Mouse (Mus musculus) left cerebral cortex, postnatal 36 days (tissue): Measurements from ENCODE around the gene Gdf15. TPM values are rescaled to one million over a fixed set of nuclear protein-coding genes. Genes with fewer than 3 reads are reported as not detected.

Experiments
- DNase-seq, 2 experiments: peaks; one replicate each; pipeline ENCODE4 v3.0.0; 2021 to 2022; ENCODE audit warnings: low spot score in 2 of 2, mixed read lengths in 1 of 2
- intact Hi-C: fragments of 180-260 bp; cut with DNase I; formaldehyde crosslinking; loops from one replicate; pipeline ENCODE4 v1.15.1; 2025
- total RNA-seq, 2 experiments: library from RNA; stranded (reverse); gene quantifications; 2 replicates each; pipeline ENCODE4 v1.2.3; 2021

Gene Gdf15
- total RNA-seq, 2 experiments from 2014 or later = not detected

DNA sequence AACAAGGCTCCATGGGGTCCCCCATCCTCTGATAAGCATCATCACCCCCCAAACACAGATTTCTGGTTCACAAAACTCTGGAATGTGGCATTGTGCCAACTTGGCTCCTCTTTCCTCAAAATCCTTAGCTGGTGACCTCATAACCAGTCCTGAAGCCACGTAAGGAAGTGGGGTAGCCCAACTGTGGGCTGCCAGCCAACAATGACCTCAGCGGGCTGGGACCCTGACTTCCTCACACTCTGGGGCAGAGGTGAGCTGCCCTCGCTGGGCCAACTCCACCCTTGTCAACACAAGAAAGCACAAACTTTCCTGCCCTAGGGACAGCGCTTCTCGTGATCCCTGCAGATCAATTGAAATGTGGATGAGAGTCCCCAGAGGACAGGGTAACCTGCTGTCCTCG, 1.8 kb upstream of the Gdf15 start:
- DNase-seq = no peak
- intact Hi-C loops = no loop called here

- no peak for DNase-seq
- intact Hi-C loops = no loop called here
These were observed 820 bp downstream of the Gdf15 start for GRCm38 (mm10) chr8:70631436-70631835.

GRCm38 (mm10) chr8:70630532-70631381, 1.5 kb downstream of the Gdf15 start:
- intact Hi-C loops = no loop called here
- no peak for DNase-seq

- peak; percentile 91 to 93 for DNase-seq
- intact Hi-C loops = loop anchor here (5.0 kb wide), 1 partner anchor 32 kb away; the partner anchor contains the start of gene Pgpep1
These were observed 2.4 kb downstream of the Gdf15 start for GRCm38 (mm10) chr8:70629574-70630531.

DNA sequence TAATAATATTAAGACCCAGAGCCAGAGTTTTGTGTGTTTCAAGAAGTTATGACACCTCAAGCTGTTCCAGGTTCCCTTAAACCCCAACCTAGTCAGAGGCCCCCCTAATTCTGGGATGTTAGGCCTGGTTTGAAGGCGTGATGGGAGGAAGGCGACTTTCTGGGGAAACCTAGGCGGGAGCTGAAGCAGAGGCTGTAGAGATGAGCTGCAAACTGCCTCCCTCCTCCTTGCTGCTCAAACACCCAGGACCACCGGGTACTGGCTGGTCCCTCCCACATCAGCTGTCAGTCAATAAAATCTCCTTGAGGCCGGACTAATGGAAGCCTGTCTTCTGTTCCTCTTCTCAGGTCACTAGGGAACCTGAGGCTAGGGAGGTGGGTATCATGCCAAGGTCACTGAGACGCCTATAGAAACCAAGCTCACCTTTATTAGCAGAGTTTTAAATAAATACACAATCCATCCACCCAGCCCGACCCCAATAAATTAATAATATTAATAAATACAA, 3.2 kb downstream of the Gdf15 start:
- intact Hi-C loops = loop anchor here (5.0 kb wide), 1 partner anchor 33 kb away; the partner anchor contains the start of gene Pgpep1
- DNase-seq = no peak

DNA sequence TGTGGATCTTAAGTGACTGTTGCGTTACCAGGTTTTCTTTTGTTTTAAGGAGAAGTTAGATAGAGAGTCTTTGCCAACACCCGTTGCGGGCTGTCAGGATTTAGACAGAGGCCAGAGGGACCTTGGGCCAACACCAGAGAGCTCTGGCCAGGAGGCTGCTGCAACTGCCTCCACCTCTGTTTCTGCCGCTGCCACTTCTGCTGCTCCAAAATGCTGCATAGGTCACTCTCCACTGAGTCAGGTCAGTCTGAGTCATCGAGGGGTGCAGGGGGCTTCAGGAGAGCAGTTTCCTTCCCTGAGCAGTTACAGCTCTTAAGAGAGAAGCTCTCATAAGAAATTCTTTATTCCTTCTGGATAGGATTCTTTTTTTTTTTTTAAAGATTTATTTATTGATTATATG, 5.2 kb downstream of the Gdf15 start:
- no peak for DNase-seq
- intact Hi-C loops = loop anchor here (5.0 kb wide), 1 partner anchor 35 kb away; the partner anchor contains the start of gene Pgpep1

DNA sequence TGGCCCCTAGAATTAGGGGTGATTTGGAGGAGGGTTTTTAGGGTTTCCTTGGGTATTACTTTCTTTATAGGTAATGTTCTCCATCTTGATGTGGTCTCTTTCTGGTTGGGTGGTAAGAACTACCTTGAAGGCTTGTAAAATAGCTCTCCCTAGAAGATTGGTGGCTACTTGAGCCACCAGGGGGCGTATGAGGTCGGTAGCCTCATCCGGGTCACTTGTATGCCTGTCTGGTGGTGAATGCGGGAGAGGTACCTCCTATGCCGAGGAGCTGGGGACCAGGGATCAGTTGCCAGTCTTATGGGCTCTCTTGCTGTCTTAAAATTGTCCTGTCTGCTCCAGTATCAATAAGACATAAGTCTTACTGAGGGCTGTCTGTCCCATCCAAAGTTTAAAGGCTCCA, 7.2 kb downstream of the Gdf15 start:
- no peak for DNase-seq
- intact Hi-C loops = loop anchor here (5.0 kb wide), 1 partner anchor 37 kb away; the partner anchor contains the start of gene Pgpep1

DNA sequence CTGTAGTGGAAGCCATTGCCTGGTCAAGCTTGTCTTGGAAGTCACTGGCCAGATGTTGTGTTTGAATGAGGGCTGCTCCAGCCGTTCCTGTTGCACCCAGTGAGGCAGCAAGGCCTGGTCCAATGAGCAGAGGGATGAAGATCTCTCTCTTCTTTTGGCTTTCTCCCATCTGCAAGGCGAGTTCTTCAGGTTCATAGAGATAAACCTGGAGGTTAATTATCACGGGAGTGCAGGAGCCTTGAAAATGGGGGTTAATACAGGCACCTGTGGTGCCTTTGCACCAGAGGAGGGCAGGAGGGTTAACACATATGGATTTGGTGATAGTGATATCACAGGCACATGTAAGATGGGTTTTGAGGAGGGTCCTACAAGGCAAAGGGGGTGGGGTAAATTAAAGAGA, 10.0 kb downstream of the Gdf15 start:
- DNase-seq = no peak
- intact Hi-C loops = no loop called here

DNA sequence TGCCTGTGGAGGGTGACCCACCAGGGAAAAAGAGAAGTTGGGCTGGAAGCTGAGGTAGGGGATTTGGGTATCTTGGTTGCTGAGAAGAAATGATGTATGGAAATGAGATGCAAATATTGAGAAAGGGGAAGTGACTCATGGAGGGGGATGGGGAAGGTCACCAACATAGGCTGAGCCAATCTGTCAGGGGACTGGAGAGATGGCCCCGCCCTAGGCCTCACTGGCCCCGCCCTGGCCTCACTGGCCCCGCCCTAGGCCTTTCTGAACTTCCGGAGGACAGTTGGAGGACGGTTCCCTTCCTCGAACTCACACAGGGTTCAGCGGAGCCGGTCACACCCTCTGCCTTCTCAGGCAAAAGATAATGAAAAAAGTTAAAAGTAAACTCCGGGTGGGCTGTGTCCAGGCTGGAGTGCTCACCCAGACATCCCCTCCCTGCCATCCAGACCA, 13.3 kb downstream of the Gdf15 start:
- no peak for DNase-seq
- intact Hi-C loops = no loop called here

GRCm38 (mm10) chr8:70617985-70618384, 14.3 kb downstream of the Gdf15 start:
- intact Hi-C loops = no loop called here
- no peak for DNase-seq

DNA sequence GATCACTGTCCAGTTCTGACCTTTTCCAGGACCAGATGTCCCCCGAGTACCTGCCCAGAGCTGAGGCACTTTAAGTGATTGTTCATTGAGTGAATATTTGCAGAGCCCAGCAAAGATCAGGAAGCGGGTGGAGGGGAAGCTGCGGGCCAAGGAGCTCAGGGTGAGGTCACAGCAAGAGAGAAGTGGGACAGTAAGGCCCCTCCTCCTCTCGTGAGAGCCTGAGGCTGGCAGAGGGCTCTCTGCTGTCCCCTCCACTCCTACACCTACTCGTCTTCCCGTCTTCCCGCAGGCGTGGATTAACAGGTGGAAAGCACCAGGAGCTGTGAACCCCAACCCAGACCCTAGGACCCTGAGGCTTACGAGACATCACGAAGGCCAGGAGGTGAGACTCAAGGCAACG, 15.6 kb downstream of the Gdf15 start:
- DNase-seq = no peak
- intact Hi-C loops = no loop called here

DNA sequence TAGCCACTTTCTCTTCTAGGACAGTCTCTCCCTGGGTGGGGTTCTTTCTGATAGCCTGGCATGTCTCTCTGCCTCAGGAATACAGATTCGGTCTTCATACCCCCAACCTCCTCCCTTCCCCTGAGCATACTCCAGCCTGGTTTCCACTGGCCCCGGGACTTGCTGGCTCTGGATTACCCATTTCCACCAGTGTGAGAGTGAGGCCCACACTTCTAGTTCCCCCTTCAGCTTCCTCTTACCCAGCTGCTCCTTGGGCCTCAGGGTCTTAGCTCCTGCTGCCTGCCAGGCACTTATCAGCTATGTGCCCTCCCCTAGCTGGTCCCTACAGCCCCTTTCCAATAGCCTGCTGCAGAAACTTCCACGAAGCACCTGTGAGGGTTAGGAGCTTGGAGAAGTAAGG, 16.4 kb downstream of the Gdf15 start, which contains the start of gene Lrrc25:
Gene Lrrc25 (plus strand): TSS at position 262 of the 400 bp plus-strand sequence.
- no peak for DNase-seq
- intact Hi-C loops = no loop called here

GRCm38 (mm10) chr8:70615281-70615680, 17.0 kb downstream of the Gdf15 start:
- intact Hi-C loops = no loop called here
- DNase-seq = no peak

DNA sequence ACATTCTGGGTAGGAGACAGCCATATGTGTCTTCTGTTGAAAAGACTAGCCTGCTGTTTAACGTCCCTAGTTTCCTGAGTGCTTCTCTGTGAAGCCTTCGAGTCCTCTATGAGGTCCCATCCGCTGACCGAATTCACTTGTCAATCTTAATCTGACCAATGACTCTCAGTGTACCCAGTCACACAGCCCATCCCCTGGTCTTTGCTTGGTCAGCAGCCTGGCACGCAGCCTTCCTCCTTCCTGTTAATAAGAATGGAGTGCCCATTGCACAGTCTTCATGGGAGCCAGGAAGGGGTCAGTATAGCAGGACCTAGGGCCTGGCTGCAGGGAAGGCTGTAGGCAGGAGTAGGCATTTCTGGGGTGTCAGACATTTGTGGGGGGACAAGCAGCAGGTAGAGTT, 17.8 kb downstream of the Gdf15 start:
- intact Hi-C loops = loop anchor here (5.0 kb wide), 2 partner anchors 88 to 143 kb away; partner anchors contain the start of gene Iqcn
- no peak for DNase-seq

- intact Hi-C loops = loop anchor here (5.0 kb wide), 2 partner anchors 89 to 144 kb away; partner anchors contain the start of gene Iqcn
- no peak for DNase-seq
These were observed 18.5 kb downstream of the Gdf15 start for GRCm38 (mm10) chr8:70613763-70614162.

- DNase-seq = peak; percentile 77 to 84
- intact Hi-C loops = loop anchor here (5.0 kb wide), 2 partner anchors 90 to 145 kb away; partner anchors contain the start of gene Iqcn
These were observed 20.4 kb downstream of the Gdf15 start for GRCm38 (mm10) chr8:70611849-70612248.

DNA sequence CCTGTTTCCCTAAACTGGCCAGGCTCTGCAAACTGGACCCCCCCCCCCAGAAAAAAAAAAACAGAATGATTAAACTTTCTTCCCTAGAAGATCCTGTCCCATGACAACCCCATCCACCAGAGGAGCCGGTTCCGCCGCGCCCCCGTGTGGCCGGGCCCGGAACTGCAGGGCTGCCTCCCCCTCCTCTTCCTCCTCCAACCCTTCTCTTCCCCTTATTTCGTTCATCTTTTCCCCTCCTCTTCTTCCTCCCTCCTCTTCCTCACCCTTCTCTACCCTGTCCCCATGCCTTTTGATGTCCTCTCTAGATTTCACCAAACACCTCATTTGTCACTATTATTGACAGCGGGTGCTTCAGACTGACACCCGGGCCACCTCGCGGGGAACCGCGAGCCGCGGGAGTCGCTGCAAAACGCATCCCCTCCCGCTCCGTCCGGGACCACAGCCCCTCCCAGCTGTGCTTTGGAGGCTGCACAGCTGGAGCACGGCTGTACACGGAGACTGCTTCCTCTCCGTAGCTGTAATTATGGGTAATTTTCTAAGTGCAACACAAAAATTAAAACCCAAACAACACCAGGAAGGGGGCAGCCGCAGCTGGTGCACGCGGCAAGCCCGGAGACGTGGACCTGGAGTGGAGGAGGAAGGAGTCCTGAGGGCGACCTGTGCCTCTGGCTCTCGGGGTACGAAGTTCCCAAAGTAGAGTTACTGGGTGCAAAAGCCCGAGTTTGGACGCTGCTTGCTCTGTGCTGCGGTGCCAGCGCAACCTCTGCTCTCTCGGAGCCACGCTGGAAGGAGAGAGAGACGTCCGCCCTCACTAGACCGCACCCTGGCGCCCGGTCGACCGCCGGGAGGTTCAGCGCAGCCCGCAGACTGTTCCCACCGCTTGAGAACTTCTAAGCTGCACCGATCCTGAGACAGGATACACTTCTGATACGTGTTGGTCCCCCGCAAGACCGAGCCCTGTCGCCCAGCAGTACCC, 21.2 kb downstream of the Gdf15 start:
- peak in 1 of 2 experiments; percentile 66 for DNase-seq
- intact Hi-C loops = loop anchor here (5.0 kb wide), 2 partner anchors 91 to 146 kb away; partner anchors contain the start of gene Iqcn
